Mouse (Mus musculus): ENCODE data around the gene Olfr1373. TPM values are rescaled to one million over a fixed set of nuclear protein-coding genes. Genes with fewer than 3 reads are reported as not detected.
"Not testable (repeated sequence)": the region's sequence is repeated elsewhere in the genome, so short reads cannot be mapped to it uniquely, and the experiment has no call there.

Gene Olfr1373
- total RNA-seq (2014; rRNA removed; ENCODE audit: low replicate concordance), result not detected in 2 replicates
- polyA plus RNA-seq (2015; fragmentation: Nextera tagmentation; extraction: Ambion mirVana), result not detected in 2 replicates

DNA sequence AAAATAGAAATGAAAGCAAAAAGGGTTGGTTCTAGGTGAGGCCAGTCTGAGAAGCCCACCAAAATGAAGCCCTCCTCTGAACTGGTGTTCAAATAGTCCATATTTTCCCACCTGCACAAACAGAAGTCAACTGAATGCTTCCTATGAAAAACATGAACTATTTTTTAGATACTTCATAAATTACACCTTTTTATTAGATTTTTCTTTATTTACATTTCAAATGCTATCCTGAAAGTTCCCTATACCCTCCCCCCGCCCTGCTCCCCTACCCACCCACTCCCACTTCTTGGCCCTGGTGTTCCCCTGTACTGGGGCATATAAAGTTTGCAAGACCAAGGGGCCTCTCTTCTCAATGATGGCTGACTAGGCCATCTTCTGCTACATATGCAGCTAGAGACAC, at the start of gene Olfr1373:
TSS of gene Olfr1373 (minus strand) at position 101 of the 400 bp plus-strand sequence.
- 64% methylated on average over 1 of the region's 1 CpGs for WGBS
- not testable (repeated sequence) for H3K9me3 ChIP-seq (replicated peaks; ENCODE audit: control insufficient read depth, low read length); DNase-seq (ENCODE audit: low spot score)

DNA sequence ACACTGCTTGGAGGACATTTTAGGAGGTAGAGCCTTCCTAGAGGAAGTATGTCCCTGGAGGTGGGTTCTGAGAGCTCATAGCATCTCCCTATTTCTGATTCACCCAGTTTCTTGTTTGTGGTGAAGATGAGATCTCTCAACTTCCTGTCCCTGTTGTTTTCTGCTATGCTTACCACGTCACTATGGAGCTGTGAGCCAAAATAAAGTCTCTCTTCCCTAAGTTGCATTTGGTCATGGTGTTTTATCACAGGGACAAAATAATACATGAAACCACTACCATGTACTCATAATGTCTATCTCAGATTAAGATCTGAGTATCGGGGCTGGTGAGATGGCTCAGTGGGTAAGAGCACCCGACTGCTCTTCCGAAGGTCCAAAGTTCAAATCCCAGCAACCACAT, 35.3 kb upstream of the Olfr1373 start:
- WGBS, result 78% methylated on average over 4 of the region's 4 CpGs
- H3K9ac ChIP-seq (replicated peaks; ENCODE audit: low read depth, low read length); H3K27ac ChIP-seq (ENCODE audit: low read depth); H3K4me3 ChIP-seq (ENCODE audit: low read depth, low read length); H3K36me3 ChIP-seq (replicated peaks; ENCODE audit: control insufficient read depth, insufficient read depth, low read length); H3K9me3 ChIP-seq (replicated peaks; ENCODE audit: control insufficient read depth, low read length); H3K27me3 ChIP-seq (ENCODE audit: control insufficient read depth, insufficient read depth, low read length); H3K4me1 ChIP-seq (ENCODE audit: control insufficient read depth, insufficient read depth); H3K4me2 ChIP-seq (ENCODE audit: low read depth, low read length); ATAC-seq (ENCODE audit: insufficient read depth, low read depth); DNase-seq (ENCODE audit: low spot score): not testable (repeated sequence)

More for the DNA sequence above, at the start of gene Olfr1373:
- not testable (repeated sequence) for H3K27ac ChIP-seq (ENCODE audit: low read depth); H3K4me3 ChIP-seq (ENCODE audit: low read depth, low read length); ATAC-seq (ENCODE audit: insufficient read depth, low read depth); H3K4me1 ChIP-seq (ENCODE audit: control insufficient read depth, insufficient read depth); H3K36me3 ChIP-seq (replicated peaks; ENCODE audit: control insufficient read depth, insufficient read depth, low read length); H3K27me3 ChIP-seq (ENCODE audit: control insufficient read depth, insufficient read depth, low read length); H3K9ac ChIP-seq (replicated peaks; ENCODE audit: low read depth, low read length); H3K4me2 ChIP-seq (ENCODE audit: low read depth, low read length)

DNA sequence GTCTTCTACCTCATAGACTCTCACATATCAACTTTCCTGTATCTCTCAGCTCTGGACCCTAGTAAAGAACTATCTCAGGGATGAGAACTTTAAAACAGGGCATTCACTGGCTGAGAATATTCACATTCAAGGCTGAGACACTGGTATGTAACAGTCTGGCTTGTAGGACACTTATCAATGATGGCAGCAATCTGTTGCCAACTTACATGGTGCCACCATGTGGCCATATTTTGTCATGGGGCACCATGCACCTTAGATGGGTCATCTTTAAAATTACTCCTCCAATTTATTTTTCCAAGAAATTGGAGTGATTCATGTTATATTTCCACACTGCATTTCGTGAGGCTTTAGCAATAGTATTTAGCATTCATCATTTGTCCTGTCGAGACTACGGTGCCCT, 34.6 kb upstream of the Olfr1373 start:
- not testable (repeated sequence) for H3K27ac ChIP-seq (ENCODE audit: low read depth); H3K36me3 ChIP-seq (replicated peaks; ENCODE audit: control insufficient read depth, insufficient read depth, low read length); H3K27me3 ChIP-seq (ENCODE audit: control insufficient read depth, insufficient read depth, low read length); H3K4me1 ChIP-seq (ENCODE audit: control insufficient read depth, insufficient read depth); H3K4me3 ChIP-seq (ENCODE audit: low read depth, low read length); DNase-seq (ENCODE audit: low spot score); ATAC-seq (ENCODE audit: insufficient read depth, low read depth); H3K4me2 ChIP-seq (ENCODE audit: low read depth, low read length); H3K9ac ChIP-seq (replicated peaks; ENCODE audit: low read depth, low read length); H3K9me3 ChIP-seq (replicated peaks; ENCODE audit: control insufficient read depth, low read length)
- WGBS, result no CpG with 5 or more reads among the region's 3 CpGs
- peak; percentile 30 for TF ChIP-seq CTCF (IDR thresholded peaks at IDR 0.05; ENCODE audit: low read depth)

DNA sequence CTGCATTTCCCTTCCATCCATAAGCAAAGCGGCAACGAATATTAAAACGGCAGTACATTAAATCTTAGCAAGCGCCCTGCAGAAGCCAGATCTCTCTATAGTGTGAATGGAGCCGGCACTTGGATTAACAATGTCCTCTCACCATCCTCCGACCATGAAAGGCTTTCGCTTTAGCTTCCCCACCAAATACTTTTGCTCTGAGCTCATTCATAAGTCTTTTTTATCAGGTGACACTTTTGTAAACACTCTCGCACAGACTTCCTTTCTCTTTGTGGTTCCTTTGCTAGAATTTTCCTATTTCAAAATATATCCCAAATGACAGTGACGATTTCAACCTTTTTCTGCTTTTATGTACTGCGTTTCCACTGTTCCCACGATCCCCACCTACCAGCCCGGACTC, 23.1 kb upstream of the Olfr1373 start:
- peak; percentile 43; the same call in 1 of the 2 replicates for ATAC-seq (ENCODE audit: insufficient read depth, low read depth)

DNA sequence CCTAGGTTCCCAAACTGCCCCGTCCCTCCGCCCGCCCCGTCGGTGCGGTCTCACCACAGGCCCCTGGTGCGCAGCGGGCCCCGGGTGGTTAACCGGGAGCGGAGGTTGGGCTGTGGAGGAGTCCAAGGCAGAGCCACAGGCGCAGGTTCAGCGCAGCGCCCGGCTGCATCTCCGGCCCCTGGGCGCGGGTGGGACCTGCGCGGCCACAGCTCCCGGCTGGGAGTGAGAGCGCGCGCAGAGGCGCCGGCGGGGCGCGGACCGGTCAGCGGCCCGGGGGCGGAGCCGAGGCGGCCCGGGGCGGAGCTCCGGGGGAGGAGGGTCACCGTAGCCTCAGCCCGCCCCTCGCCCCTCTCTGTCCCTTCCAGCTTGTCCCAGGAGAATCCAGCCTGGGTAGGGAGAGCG, 22.6 kb upstream of the Olfr1373 start:
- Histone ChIP-seq H3K4me2 (ENCODE audit: low read depth, low read length) (peak overlapping the region; percentile 77), H3K4me3 (ENCODE audit: low read depth, low read length) (peak overlapping the region; percentile 56), H3K27me3 (ENCODE audit: control insufficient read depth, insufficient read depth, low read length) (peaks cover 23% of the 10 kb centered on the region)
- H3K4me1 ChIP-seq (ENCODE audit: control insufficient read depth, insufficient read depth); DNase-seq (ENCODE audit: low spot score); H3K9ac ChIP-seq (replicated peaks; ENCODE audit: low read depth, low read length); H3K36me3 ChIP-seq (replicated peaks; ENCODE audit: control insufficient read depth, insufficient read depth, low read length); H3K27ac ChIP-seq (ENCODE audit: low read depth); H3K9me3 ChIP-seq (replicated peaks; ENCODE audit: control insufficient read depth, low read length): not testable (repeated sequence)
- 0% methylated on average over 27 of the region's 42 CpGs for WGBS
- peak; percentile 89 for ATAC-seq (ENCODE audit: insufficient read depth, low read depth)

More for the DNA sequence above, 23.1 kb upstream of the Olfr1373 start:
- H3K4me1 ChIP-seq (ENCODE audit: control insufficient read depth, insufficient read depth), result 0 out of 2 replicates have a peak, but pooled peaks cover 3% of the 10 kb centered on the region
- peaks cover 23% of the 10 kb centered on the region for H3K27me3 ChIP-seq (ENCODE audit: control insufficient read depth, insufficient read depth, low read length)
- peak overlapping the region; percentile 77 for H3K4me2 ChIP-seq (ENCODE audit: low read depth, low read length)
- H3K4me3 ChIP-seq (ENCODE audit: low read depth, low read length), result peak overlapping the region; percentile 56
- DNase-seq (ENCODE audit: low spot score), result no peak
- H3K9me3 ChIP-seq (replicated peaks; ENCODE audit: control insufficient read depth, low read length), result no peaks in the 10 kb centered on the region
- no peak overlapping the region for H3K27ac ChIP-seq (ENCODE audit: low read depth)
- no peaks in the 10 kb centered on the region for H3K36me3 ChIP-seq (replicated peaks; ENCODE audit: control insufficient read depth, insufficient read depth, low read length)
- TF ChIP-seq CTCF (IDR thresholded peaks at IDR 0.05; ENCODE audit: low read depth), result no peak
- 11% methylated on average over 12 of the region's 12 CpGs for WGBS
- no peak overlapping the region; the same call in 1 of the 2 replicates for H3K9ac ChIP-seq (replicated peaks; ENCODE audit: low read depth, low read length)

DNA sequence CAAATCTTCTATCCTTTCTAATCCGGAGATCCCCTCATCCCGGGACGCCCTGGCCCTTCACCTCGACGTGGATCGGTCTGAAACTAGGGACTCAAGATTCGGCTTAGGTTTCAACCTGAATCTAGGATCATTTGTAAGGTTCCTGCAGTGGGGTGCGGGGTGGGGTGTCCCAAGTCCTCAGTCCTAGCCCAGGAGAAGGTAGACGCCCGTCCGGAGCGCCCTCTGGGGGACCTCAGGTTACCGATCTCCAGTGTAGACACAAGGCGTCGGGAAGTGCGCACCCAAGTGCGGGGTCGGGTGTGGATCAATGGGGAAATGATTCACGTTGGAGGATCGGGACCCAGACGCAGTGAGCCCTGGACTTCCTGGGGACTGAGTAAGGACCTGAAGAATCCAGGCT, 21.8 kb upstream of the Olfr1373 start:
- Histone ChIP-seq H3K27ac (ENCODE audit: low read depth) (no peak overlapping the region), H3K27me3 (ENCODE audit: control insufficient read depth, insufficient read depth, low read length) (peaks cover 23% of the 10 kb centered on the region), H3K9me3 (replicated peaks; ENCODE audit: control insufficient read depth, low read length) (no peaks in the 10 kb centered on the region), H3K36me3 (replicated peaks; ENCODE audit: control insufficient read depth, insufficient read depth, low read length) (no peaks in the 10 kb centered on the region), H3K4me3 (ENCODE audit: low read depth, low read length) (peak overlapping the region; percentile 56), H3K9ac (replicated peaks; ENCODE audit: low read depth, low read length) (no peak overlapping the region), H3K4me2 (ENCODE audit: low read depth, low read length) (peak overlapping the region; percentile 77), H3K4me1 (ENCODE audit: control insufficient read depth, insufficient read depth) (0 out of 2 replicates have a peak, but pooled peaks cover 3% of the 10 kb centered on the region)
- DNase-seq (ENCODE audit: low spot score), result no peak
- WGBS, result 2% methylated on average over 21 of the region's 21 CpGs
- ATAC-seq (ENCODE audit: insufficient read depth, low read depth), result no peak
- TF ChIP-seq EP300 (IDR thresholded peaks at IDR 0.05; ENCODE audit: low read depth), result no peak
- no peak for TF ChIP-seq CTCF (IDR thresholded peaks at IDR 0.05; ENCODE audit: low read depth)
